Mouse (Mus musculus): ENCODE data around the gene Dnajc30.
"Not testable (repeated sequence)": the region's sequence is repeated elsewhere in the genome, so short reads cannot be mapped to it uniquely, and the experiment has no call there.

The Dnajc30 gene

DNA sequence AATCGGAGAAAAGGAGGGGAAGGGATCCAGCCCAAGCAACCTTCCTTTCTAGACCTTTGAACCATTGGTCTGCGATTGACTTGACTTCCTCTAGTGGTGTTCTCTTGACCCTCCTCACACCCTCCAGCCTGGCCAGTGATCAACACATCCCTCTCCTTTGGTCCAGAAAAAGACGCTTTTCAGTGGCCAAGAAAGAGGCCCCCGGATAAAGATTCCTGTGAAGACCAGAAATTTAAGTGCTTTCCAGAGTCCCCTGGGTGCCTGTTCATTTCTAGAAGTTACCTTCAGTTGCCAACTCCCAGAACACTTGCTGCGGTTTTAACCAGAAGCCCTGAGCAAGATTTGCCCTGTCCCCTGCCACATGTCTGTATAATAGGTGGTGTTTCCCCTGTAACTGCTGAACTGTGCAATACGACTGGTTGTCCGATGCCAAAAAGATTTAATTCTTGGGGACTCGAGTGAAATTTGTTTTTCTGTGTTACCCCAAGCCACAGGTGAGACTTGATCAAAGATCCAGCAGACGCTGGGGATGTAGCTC is 976 bp downstream of the Dnajc30 start, which contains the start of gene Bud23:
TSS of gene Bud23 (minus strand) at position 51 of the 538 bp plus-strand sequence.
- not testable (repeated sequence) for DNase-seq

DNA sequence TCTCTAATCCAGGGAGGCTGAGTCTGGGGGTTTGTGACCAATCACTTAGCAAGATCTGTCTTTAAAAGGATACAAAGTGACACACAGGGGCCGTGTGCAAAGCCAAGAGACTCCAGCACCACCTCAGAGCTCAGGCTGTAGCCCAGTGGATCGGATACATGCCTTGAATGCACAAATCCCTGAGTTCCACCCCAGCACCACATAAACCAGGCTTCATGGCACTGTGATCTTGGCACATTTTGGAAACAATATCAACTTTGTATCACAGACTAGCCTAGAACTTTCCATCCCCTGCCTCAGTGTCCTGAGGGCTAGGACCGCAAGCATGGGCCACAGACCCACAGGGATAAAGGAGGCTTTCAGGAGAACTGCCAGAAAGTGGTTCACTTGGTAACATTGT is 2.0 kb downstream of the Dnajc30 start:
- no peak for DNase-seq

DNA sequence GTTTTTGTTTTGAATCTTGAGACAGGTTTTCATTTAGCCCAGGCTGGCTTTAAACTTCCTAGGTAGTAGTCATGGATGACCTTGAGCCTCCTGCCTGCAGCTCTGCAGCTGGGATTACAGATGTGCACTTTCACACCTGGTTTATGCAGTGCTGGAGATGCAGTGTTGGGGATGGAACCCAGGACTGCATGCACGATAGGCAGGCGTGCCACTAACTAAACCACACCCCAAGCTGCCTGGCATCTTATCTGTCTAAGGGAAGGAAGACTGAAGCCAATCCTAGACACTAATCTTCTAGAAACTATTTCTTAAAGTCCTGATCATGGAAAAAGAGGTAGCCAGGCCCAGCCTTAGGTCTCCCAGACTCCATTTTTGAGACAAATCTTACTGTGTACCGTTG is 6.4 kb downstream of the Dnajc30 start:
- no peak for DNase-seq

DNA sequence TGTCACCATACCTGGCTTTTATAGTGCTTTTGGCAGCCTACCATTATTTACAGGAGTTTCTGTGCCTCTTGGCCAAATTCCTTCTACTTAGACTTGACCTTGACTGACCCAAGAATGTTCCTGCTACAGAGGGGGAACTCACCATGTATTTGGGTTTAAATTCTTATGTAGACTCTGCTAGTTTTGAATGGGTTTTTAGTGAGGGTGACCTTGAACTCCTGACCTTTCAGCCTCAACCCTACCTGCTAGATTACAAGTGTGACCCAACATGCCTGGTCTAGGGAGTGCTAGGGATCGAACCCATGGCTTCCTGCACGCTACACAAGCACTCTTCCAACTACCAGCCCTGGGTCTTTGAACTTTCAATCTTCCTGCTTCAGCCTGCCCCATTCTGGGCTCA is 8.1 kb downstream of the Dnajc30 start:
- no peak for DNase-seq

DNA sequence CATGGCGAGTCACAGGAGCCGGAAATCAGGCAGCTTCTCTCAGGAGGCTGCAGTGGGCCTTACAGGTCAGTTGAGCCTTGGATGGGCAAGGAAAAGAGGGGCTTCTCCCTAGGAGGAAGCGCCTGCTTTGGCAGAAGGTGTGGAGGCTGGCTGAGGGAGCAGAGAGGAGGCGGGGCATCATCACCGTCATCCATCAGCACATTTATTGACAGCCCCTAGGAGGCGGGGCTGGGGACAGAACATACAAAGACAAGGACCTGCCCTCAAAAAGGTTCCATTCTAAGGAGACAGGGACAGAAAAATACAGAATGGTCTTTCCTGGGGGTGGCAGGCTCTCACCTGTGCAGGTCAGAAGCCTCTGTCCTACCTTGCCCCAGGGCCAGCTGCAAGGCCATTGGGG is 8.7 kb downstream of the Dnajc30 start:
- no peak for DNase-seq

DNA sequence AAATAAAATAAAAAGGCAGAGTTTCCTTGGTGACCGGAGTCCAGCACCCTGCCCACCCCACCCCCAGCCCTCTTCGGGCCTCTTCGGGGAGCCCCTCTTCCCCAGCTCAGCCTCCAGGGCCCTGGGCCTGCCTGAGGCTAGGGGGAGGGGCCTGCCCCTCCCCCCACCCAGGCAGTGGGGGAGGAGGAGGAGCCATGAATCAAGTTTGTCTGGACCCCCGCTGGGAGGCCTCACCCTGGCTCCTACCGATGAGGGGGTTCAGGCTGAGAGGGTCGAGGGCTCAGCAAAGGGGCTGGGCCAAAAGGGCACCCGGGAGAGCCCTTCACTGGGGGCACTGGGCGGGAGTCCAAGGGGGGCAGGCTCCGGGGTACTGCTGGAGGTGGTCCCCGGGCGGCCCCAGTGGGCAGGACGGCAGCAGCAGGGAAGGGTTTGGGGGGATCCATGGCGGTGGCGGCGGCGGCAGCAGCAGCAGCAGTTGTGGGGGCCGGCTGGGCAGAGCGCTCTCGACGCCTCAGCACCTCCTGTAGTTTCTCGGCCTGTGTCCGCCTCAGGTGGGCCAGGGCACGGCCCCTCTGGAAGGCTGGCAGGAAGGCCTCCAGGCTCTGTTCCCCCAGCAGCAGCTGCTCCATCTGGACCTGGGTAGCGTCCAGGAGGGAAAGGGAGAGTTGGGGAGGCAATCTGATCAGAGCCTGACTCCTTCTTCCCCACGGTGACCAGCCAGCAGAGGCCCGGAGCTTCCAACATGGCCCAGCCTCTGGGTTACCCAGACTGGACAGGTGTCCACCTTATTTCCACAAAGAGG is 9.5 kb downstream of the Dnajc30 start:
- DNase-seq = no peak

DNA sequence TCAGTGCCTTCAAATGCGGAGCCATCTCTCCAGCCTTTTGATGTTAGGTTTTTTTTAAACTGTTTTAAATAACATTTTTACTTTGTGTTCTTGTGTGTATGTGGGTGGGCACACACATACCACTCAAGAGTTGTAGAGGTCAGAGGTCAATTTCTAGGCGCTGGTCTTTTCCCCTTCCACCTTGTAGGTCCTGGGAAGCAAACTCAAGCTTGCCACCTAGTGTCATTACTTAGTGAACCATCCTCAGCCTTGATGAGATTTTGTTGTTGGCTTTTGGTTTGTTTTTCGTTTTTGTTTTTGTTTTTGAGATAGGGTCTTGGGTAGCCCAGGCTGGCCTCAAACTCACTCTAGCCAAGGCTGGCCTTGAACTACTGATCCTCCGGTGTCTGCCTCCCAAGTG is 11.7 kb downstream of the Dnajc30 start:
- DNase-seq = no peak

DNA sequence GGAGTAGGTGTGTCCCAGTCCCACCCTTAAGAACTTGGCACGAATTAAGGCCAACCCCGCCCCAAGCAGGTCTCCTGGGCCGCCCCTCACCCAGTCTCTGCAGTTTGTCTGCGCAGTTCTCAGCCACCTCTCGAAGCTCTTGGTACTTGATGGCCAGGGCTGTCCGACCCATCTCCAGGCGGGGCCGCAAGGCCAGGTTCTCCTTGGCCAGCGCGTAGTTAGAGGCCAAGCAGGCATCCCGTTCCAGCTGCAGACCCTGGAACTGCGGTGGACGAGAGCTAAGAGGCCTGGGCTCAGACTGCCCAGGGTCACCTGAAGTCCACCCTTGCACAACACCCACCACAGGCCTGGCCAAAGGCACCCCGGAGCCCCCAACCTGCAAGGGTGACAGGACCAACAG is 12.4 kb downstream of the Dnajc30 start:
- DNase-seq = no peak

DNA sequence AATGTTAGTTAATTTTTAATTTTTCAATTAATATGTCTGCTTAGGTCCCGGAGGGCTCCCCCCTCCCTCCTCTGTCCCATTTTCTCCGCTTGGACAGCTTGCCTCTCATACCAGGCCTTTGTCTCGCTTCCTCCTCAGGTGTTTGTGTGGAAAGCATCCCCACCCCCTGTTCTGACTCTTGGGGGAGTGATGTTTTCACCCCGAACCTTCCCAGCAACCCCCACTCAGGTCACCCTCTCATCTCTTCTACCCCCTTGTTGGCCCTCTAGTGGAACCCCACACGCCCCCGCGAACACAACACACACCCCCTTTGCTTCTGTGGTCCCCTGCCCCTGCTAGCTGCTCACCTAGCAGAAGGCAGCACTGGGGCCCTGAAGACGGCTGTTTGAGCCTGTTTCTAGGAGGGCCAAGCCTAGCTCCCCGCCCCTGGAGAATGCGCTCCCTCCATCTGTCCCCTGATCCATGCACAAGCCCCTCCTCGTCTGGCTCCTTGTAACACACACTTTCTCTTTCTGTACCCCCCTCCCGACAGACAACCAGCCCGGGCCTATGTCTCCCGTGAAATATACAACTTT is 13.0 kb downstream of the Dnajc30 start:
- DNase-seq = no peak

DNA sequence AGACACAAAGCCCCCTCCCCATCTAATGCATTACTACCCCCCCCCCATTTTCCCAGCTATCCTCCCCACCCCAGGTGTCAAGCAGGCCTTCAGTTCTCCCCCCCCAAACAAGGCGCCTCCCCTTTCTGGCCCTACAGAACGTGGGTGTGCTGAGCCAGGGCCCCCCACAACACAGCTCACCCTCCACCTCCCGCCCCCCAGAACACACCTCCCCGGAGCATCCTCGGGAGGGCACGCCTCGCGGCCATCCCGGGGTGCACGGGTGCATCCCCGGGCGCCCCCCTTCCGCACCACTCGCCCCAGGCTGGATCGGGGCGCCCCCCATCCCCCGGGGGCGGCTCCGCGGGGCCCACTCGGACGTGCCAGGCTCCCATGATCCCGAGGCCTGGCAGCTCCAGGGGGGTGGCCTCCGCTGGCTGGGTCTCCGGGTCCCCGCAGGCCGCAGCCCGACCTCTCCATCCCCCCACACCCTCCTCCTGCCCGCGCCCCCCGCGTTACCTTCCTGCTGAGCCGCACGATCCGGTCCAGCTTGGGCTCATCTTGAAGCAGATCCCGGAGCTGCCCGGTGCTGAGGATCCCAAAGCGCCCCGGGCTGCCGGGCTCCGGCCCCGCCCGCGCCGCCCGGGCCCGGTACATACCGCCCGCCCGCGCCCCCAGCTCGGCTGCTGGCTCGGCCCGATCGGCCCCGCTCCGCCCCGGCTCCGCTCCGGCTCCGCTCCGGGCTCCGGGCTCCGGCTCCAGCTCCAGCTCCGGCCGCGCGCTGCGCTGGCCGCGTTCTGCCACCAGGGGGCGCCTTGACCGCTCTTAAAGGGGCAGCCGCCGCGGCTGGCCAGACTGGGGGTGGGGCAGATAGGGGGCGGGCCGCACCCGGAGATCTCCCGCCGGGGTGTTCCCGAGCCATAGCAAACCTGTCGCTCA is 13.8 kb downstream of the Dnajc30 start, which contains the start of gene Vps37d:
TSS of gene Vps37d (minus strand) at position 703 of the 918 bp plus-strand sequence.
- DNase-seq = peak; percentile 61 to 68

DNA sequence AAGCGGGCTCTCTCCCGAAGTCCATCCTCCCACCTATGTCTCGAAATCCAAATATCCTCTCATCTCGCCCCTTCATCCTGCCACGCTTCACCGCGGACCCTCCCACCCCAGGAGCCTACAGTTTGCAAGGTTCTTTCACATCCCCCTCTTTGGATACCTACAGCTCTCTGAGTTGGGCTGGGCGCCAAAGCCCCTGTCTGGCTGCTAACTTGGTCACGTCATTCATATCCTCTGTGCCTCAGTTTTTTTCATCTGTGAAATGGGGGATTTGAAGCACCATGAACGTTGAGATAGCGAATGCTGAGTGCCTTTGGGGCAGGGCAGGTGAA is 14.4 kb downstream of the Dnajc30 start:
- no peak for DNase-seq

DNA sequence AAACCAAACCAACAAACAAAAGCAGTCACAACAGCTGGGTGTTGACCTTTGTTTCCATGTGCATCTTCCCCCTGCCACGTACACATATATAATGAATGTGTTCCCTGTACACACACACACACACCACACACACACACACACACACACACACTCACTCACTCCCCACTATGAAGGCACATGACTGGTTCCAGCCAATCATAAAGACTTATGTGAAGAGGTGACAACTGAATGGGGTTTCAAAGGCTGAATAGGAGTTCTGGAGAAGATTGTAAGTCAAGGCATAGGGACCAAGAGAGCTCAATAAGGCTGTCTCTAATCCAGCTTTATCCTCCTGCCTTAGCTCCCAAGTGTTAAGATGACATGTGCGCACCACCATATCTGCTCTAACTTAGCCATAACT is 15.6 kb downstream of the Dnajc30 start:
- DNase-seq = no peak

DNA sequence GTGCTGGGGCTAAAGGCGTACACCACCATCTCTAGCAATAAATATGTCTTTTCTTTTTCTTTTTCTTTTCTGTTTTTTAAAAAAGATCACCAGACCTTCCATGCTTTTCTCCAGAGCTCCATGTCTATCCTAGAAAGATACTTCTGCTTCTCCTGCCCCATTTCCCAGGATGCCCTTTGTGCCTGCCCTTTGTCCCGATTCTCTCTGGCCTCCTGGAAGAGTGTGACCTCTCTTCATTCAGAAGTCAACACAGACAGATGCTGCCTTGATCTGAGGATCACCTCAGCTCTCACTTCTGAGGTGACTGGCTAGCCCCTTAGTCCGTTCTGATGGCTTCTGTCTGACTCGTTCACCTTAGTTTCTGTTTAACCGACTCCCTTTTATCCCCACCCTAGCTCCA is 16.5 kb downstream of the Dnajc30 start:
- no peak for DNase-seq

DNA sequence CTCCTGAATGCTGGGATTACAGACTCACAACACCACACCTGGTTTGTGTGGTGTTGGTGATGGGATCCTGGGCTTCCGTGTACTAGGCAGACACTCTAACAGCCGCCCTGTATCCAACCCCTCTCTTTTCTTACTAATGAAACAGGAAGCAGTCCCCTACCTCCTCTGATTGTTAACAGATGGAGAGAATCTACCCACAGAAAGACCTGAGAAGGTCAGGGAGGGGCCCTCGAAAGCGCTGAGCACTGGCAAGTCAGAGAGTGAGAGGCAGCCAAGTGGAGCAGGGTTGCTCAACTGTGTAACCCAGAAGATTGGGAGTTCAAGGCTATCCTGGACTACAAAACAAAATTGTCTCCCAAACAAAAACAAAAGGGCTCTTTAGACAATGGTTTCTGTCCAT is 22.9 kb downstream of the Dnajc30 start:
- DNase-seq = no peak

DNA sequence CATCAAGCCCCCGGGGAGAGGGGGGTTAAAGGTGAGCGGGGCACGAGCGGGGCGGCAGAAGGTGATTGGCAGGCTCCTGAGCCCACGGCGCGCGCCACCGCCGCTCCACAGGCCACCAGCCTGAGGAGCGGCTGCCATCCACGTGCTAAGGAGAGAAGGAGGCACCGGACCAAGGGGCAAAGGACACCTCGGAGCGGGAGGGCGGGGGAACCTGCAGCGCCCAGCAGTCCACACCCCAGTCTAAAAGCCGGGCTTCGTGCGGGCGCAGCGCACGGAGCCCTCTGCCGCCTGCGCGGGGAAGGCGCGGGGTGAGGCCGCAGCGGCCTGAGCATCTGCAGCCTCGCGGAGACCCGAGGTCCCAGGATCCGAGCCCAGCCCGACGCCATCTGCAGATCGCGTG is 25.7 kb downstream of the Dnajc30 start, which contains the start of gene Mlxipl:
TSS of gene Mlxipl (plus strand) at position 238 of the 400 bp plus-strand sequence.
- DNase-seq = no peak

DNA sequence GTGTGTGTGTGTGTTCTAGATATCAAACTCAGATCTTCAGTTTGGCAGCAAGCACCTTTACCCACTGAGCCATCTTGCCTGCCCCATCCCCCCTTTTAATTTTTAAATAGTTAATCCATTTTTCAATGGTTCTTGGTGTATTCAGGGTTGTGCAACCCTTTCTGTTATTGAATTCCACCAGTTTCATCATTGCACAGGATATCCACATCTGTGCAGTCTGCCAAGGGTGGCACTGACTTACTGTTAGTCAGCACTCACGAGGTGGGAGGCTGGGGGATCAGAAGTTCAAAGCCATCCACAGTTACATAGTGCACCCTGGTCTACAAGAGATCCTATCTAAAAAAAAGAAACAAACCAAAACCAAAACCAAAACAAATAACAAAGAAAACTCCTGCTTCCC is 37.0 kb downstream of the Dnajc30 start:
- DNase-seq = no peak

DNA sequence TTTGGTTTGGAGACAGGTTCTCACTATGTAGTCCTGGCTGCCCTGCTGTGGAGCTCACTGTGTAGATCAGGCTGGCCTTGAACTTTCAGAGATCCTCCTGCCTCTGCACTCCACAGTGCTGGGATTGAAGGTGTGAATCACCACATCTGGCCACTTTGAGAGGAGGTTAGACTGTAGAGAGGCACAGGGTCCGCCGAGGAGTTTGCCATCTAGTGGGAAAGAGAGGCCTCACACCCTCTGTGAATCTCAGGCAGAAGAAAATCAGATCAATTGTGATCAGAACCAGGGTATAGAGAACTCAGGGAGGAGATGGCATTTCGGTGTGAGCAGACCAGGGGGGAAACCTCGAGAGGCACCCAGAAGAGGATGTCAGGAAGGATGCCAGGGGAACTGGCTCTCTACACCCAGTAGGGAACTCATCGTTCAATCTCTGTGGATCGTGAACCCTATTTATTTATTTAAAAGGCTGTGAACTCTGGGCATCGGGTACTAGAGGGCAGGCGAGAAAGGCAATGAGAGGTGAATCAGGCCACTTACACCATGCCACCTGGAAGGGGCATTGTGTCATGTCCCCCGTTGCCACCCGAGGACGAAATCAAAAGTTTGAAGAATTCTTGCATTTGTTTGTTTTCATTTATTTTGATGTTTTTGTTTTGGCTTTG is 40.1 kb downstream of the Dnajc30 start:
- DNase-seq = no peak

DNA sequence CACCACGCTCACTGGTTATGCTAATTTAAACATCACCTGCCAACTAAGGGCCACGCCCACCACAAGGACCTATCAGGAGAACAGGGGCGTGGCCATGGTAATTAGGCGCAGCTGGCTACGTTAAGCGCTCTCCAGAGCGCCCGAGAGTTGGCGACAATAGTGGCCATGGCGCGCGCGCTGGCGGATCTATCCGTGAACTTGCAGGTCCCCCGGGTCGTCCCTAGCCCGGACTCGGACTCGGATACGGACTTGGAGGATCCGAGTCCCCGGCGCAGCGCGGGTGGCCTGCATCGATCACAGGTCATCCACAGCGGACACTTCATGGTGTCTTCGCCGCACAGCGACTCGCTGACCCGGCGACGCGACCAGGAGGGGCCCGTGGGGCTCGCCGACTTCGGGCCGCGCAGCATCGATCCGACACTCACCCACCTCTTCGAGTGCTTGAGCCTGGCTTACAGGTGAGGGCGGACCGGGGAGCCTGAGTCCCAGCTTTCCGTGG is 42.8 kb downstream of the Dnajc30 start:
- peak; percentile 36 to 53 for DNase-seq

DNA sequence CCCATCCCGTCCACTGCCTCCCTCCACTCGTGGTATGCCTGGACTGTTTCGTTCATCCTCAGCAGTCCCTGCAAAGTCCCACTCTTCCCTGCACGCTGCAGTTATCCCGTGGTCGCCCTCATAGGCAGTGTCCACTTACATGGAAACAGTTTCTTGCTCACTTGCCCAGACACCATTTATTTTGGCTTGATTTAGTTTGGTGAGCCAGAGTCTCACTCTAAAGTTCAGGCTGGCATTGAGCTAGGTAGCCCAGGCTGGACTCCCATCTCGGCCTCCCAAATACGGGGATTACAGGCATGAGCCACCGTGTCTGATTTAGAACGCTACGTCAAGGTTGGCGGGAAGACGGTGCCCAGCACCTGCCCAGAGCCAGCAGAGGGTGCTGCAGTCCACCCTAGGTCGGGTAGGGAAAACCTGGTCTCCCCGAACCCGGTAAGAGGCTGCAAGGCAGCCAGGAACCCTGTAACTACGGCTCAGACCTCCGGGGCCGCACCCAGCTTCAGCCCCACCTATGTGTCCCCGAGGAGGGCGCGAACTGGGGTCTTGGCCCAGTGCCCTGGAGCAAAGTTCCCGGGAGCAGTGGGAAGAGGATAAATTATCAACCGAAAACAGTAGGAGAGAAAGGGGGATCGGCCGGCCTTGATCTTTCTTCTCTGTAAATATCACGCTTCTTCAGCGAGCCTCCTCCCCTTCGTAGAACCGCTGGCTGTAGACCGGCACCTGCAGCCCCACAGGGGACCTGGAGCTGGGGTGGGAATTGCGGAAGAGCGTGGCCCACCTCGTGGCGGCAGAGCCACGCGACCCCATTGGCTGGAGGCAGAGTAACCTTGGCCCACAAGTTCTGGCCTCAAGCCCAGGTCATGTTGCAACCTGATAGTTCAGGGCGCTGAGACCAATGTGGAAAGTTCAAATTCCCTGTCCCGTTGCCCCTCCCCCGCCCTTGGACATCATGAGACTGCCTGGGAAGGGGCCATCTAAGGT is 43.8 kb downstream of the Dnajc30 start:
- no peak for DNase-seq

DNA sequence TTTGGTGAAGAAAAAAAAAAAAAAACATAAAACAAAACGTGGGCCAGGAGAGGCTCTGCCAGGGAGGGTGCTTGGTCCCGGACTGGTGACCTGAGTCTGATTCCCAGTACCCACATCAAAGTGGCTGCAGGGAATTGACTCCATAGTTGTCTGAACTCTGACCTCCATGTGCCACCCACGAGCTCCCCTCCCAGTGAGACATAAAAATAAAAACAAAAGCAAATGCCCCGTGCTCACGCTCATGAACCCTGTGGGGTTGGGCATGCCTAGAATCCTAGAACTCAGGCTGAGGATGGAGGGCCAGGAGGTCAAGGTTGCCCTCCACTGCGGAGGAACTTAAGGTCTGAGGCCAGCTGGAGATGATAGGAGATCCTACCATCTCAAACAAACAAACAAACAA is 45.0 kb downstream of the Dnajc30 start:
- no peak for DNase-seq

DNA sequence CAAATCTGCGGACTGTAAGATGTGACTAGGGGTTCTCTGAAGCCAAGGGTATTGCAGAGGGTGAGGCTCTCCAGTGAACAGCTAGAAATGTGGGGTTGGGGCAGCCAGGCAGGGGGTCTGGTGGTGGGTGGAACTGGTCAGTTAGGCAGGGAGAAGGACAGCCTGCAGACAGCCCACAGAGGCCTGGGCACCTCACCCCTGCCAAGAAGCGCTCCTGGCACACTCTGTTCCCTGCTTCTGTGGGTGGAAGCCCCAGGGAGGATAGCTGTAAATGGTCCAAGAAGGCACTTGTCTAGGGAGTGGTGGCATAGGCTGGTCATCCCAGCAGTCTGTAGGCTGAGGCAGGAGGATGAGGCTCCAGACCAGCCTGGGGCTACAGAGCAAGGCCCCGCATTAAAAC is 45.4 kb downstream of the Dnajc30 start:
- no peak for DNase-seq
